Mouse (Mus musculus): ENCODE results near the gene Vps26c. TPM values are rescaled to one million over a fixed set of nuclear protein-coding genes. Genes with fewer than 3 reads are reported as not detected.

Gene Vps26c
- polyA plus RNA-seq, 1 experiment from 2014 or later = 36.6 TPM

- Histone ChIP-seq H3K4me2 (replicated peaks; ENCODE audit: low read depth) (peak overlapping the region; percentile 78), H3K4me3 (ENCODE audit: low read depth, low read length) (peak overlapping the region; percentile 80), H3K9ac (ENCODE audit: low read depth, low read length) (peak overlapping the region; percentile 78), H3K27me3 (replicated peaks; ENCODE audit: control insufficient read depth, insufficient read depth, low read length) (no peaks in the 10 kb centered on the region), H3K4me1 (replicated peaks; ENCODE audit: control insufficient read depth, insufficient read depth, low read length) (peaks cover 7% of the 10 kb centered on the region; the same call in 1 of the 2 replicates), H3K9me3 (ENCODE audit: control insufficient read depth) (no peaks in the 10 kb centered on the region), H3K36me3 (ENCODE audit: control insufficient read depth, insufficient read depth) (no peaks in the 10 kb centered on the region), H3K27ac (ENCODE audit: low read depth, low read length) (peak overlapping the region; percentile 97)
- peak; percentile 20; the same call in 1 of the 2 replicates for ATAC-seq
- TF ChIP-seq CTCF (IDR thresholded peaks at IDR 0.05; ENCODE audit: low read depth) = no peak
- WGBS = 16% methylated on average over 3 of the region's 3 CpGs
Observed at GRCm38 (mm10) chr16:94527546-94527945, 916 bp upstream of the Vps26c start.

- TF ChIP-seq CTCF (IDR thresholded peaks at IDR 0.05; ENCODE audit: low read depth) = no peak
- H3K27ac ChIP-seq (ENCODE audit: low read depth, low read length) = peak overlapping the region; percentile 97
- under 1% methylated on average over 13 of the region's 13 CpGs for WGBS
- H3K9me3 ChIP-seq (ENCODE audit: control insufficient read depth) = no peaks in the 10 kb centered on the region
- peak overlapping the region; percentile 78 for H3K9ac ChIP-seq (ENCODE audit: low read depth, low read length)
- H3K4me3 ChIP-seq (ENCODE audit: low read depth, low read length) = peak overlapping the region; percentile 80
- H3K4me1 ChIP-seq (replicated peaks; ENCODE audit: control insufficient read depth, insufficient read depth, low read length) = peaks cover 7% of the 10 kb centered on the region; the same call in 1 of the 2 replicates
- ATAC-seq = no peak
- no peaks in the 10 kb centered on the region for H3K36me3 ChIP-seq (ENCODE audit: control insufficient read depth, insufficient read depth)
- no peaks in the 10 kb centered on the region for H3K27me3 ChIP-seq (replicated peaks; ENCODE audit: control insufficient read depth, insufficient read depth, low read length)
- peak overlapping the region; percentile 78 for H3K4me2 ChIP-seq (replicated peaks; ENCODE audit: low read depth)
Observed at GRCm38 (mm10) chr16:94527152-94527534, 513 bp upstream of the Vps26c start.

GRCm38 (mm10) chr16:94525955-94526343 lies 681 bp downstream of the Vps26c start:
- Histone ChIP-seq H3K27me3 (replicated peaks; ENCODE audit: control insufficient read depth, insufficient read depth, low read length) (no peaks in the 10 kb centered on the region), H3K9ac (ENCODE audit: low read depth, low read length) (peak overlapping the region; percentile 78), H3K9me3 (ENCODE audit: control insufficient read depth) (no peaks in the 10 kb centered on the region), H3K27ac (ENCODE audit: low read depth, low read length) (peak overlapping the region; percentile 97), H3K4me1 (replicated peaks; ENCODE audit: control insufficient read depth, insufficient read depth, low read length) (peaks cover 7% of the 10 kb centered on the region; the same call in 1 of the 2 replicates), H3K4me2 (replicated peaks; ENCODE audit: low read depth) (peak overlapping the region; percentile 78), H3K4me3 (ENCODE audit: low read depth, low read length) (peak overlapping the region; percentile 80), H3K36me3 (ENCODE audit: control insufficient read depth, insufficient read depth) (no peaks in the 10 kb centered on the region)
- ATAC-seq = peak; percentile 55
- no peak for TF ChIP-seq CTCF (IDR thresholded peaks at IDR 0.05; ENCODE audit: low read depth)
- WGBS = under 1% methylated on average over 23 of the region's 24 CpGs

- 72% methylated on average over 9 of the region's 9 CpGs for WGBS
- H3K27ac ChIP-seq (ENCODE audit: low read depth, low read length) = no peak overlapping the region
- H3K4me2 ChIP-seq (replicated peaks; ENCODE audit: low read depth) = peak overlapping the region; percentile 78
- no peaks in the 10 kb centered on the region for H3K9me3 ChIP-seq (ENCODE audit: control insufficient read depth)
- no peaks in the 10 kb centered on the region for H3K36me3 ChIP-seq (ENCODE audit: control insufficient read depth, insufficient read depth)
- no peak overlapping the region for H3K4me3 ChIP-seq (ENCODE audit: low read depth, low read length)
- TF ChIP-seq CTCF (IDR thresholded peaks at IDR 0.05; ENCODE audit: low read depth) = no peak
- H3K4me1 ChIP-seq (replicated peaks; ENCODE audit: control insufficient read depth, insufficient read depth, low read length) = peaks cover 7% of the 10 kb centered on the region; the same call in 1 of the 2 replicates
- H3K9ac ChIP-seq (ENCODE audit: low read depth, low read length) = no peak overlapping the region
- no peaks in the 10 kb centered on the region for H3K27me3 ChIP-seq (replicated peaks; ENCODE audit: control insufficient read depth, insufficient read depth, low read length)
- ATAC-seq = no peak
Observed at GRCm38 (mm10) chr16:94524691-94525090, 1.9 kb downstream of the Vps26c start.

- Histone ChIP-seq H3K27ac (ENCODE audit: low read depth, low read length) (no peak overlapping the region), H3K4me2 (replicated peaks; ENCODE audit: low read depth) (no peak overlapping the region), H3K36me3 (ENCODE audit: control insufficient read depth, insufficient read depth) (no peaks in the 10 kb centered on the region), H3K9me3 (ENCODE audit: control insufficient read depth) (no peaks in the 10 kb centered on the region), H3K27me3 (replicated peaks; ENCODE audit: control insufficient read depth, insufficient read depth, low read length) (no peaks in the 10 kb centered on the region), H3K4me1 (replicated peaks; ENCODE audit: control insufficient read depth, insufficient read depth, low read length) (peaks cover 11% of the 10 kb centered on the region; the same call in 1 of the 2 replicates), H3K4me3 (ENCODE audit: low read depth, low read length) (no peak overlapping the region), H3K9ac (ENCODE audit: low read depth, low read length) (no peak overlapping the region)
- 57% methylated on average over 6 of the region's 6 CpGs for WGBS
- no peak for ATAC-seq
- no peak for TF ChIP-seq CTCF (IDR thresholded peaks at IDR 0.05; ENCODE audit: low read depth)
Observed at GRCm38 (mm10) chr16:94523594-94524377, 2.8 kb downstream of the Vps26c start.

- peaks cover 11% of the 10 kb centered on the region; the same call in 1 of the 2 replicates for H3K36me3 ChIP-seq (ENCODE audit: control insufficient read depth, insufficient read depth)
- H3K9ac ChIP-seq (ENCODE audit: low read depth, low read length) = no peak overlapping the region
- no peaks in the 10 kb centered on the region for H3K27me3 ChIP-seq (replicated peaks; ENCODE audit: control insufficient read depth, insufficient read depth, low read length)
- H3K4me2 ChIP-seq (replicated peaks; ENCODE audit: low read depth) = no peak overlapping the region; the same call in 1 of the 2 replicates
- H3K27ac ChIP-seq (ENCODE audit: low read depth, low read length) = peak overlapping the region; percentile 68
- ATAC-seq = no peak
- no peak overlapping the region for H3K4me3 ChIP-seq (ENCODE audit: low read depth, low read length)
- no peak for TF ChIP-seq CTCF (IDR thresholded peaks at IDR 0.05; ENCODE audit: low read depth)
- no peaks in the 10 kb centered on the region for H3K9me3 ChIP-seq (ENCODE audit: control insufficient read depth)
- 53% methylated on average over 6 of the region's 6 CpGs for WGBS
- H3K4me1 ChIP-seq (replicated peaks; ENCODE audit: control insufficient read depth, insufficient read depth, low read length) = peaks cover 4% of the 10 kb centered on the region; the same call in 1 of the 2 replicates
Observed at GRCm38 (mm10) chr16:94519028-94519427, 7.6 kb downstream of the Vps26c start.

Data from intestine, postnatal 0 days (tissue).